12 mouse cellular contexts compared by ENCODE assay signal in the genomic region with DNA sequence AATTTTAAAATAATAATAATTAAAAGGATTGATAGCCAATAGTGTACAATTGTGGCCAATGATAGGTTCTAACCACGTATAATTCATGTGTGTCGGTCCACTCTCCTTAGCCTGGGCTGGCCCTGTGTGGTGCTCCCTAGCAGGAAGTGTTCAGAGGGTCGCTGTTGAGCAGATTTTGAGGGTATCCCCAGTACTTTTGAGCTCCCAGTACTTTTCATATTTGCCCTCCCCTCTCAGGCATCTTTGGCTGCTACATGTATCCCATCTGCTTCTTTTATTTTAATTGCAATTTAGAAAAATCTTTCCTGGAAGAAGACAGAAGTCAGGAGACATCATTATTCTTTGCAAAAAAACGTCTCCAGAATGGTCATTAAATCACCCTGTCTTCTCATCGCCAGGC.
"Had no signal": no experiment of that assay in that cellular context is flagged by ENCODE, and none has a peak within 500 bp of the region (broad histone marks: within the 10 kb centered on the region; RNA-seq: fewer than 3 reads in every experiment).

No protein-coding gene starts in this region.

- H3K4me1 ChIP-seq: kidney, embryonic 15.5 days; limb, embryonic 13.5 days had no signal

- H3K9me3 ChIP-seq: kidney, embryonic 15.5 days; limb, embryonic 13.5 days had no signal

- H3K27ac ChIP-seq: kidney, embryonic 15.5 days; limb, embryonic 13.5 days; liver, embryonic 14.5 days had no signal

- DNase-seq: kidney, adult 2 months; kidney, postnatal 14 days; left cerebral cortex, postnatal 4 days; lung, adult 18-20 months; midbrain, embryonic 14.5 days; right cerebral cortex, adult 18-20 months; spleen, adult 18-20 months; thymus, adult 18-20 months; thymus, postnatal 14 days had no signal

- H3K4me2 ChIP-seq: kidney, embryonic 15.5 days; limb, embryonic 13.5 days had no signal

- H3K4me3 ChIP-seq: kidney, embryonic 15.5 days; limb, embryonic 13.5 days had no signal

- H3K36me3 ChIP-seq: kidney, embryonic 15.5 days; limb, embryonic 13.5 days had no signal

- H3K27me3 ChIP-seq: kidney, embryonic 15.5 days; limb, embryonic 13.5 days had no signal

- H3K9ac ChIP-seq: kidney, embryonic 15.5 days; limb, embryonic 13.5 days; liver, embryonic 14.5 days had no signal
